Mouse (Mus musculus) spleen, adult 18-20 months (tissue): ENCODE results near the gene Ankrd60.

Experiments used
- DNase-seq, 2 experiments: peaks; one replicate each; pipeline ENCODE4 v3.0.0; 2022; ENCODE audit warnings: mixed read lengths in 2 of 2

The Ankrd60 gene

GRCm38 (mm10) chr2:173583455-173583854 lies 5.3 kb upstream of the Ankrd60 start:
- DNase-seq = no peak

GRCm38 (mm10) chr2:173582903-173583302 lies 4.7 kb upstream of the Ankrd60 start:
- no peak for DNase-seq

GRCm38 (mm10) chr2:173581096-173581495 lies 2.9 kb upstream of the Ankrd60 start:
- no peak for DNase-seq

- no peak for DNase-seq
Measured at GRCm38 (mm10) chr2:173578595-173578994, 430 bp upstream of the Ankrd60 start.

GRCm38 (mm10) chr2:173564179-173564578 lies 14.0 kb downstream of the Ankrd60 start:
- DNase-seq = no peak

- no peak for DNase-seq
Measured at GRCm38 (mm10) chr2:173563336-173563735, 14.8 kb downstream of the Ankrd60 start.

- peak; percentile 44 to 68 for DNase-seq
Measured at GRCm38 (mm10) chr2:173561851-173562442, 16.2 kb downstream of the Ankrd60 start.

- DNase-seq = no peak
Measured at GRCm38 (mm10) chr2:173558754-173559396, 19.3 kb downstream of the Ankrd60 start.

GRCm38 (mm10) chr2:173553863-173554262 lies 24.3 kb downstream of the Ankrd60 start:
- no peak for DNase-seq

GRCm38 (mm10) chr2:173550681-173551080 lies 27.5 kb downstream of the Ankrd60 start:
- no peak for DNase-seq

- no peak for DNase-seq
Measured at GRCm38 (mm10) chr2:173549236-173549635, 28.9 kb downstream of the Ankrd60 start.

- peak; percentile 63 to 79 for DNase-seq
Measured at GRCm38 (mm10) chr2:173545992-173546703, 32.0 kb downstream of the Ankrd60 start.

GRCm38 (mm10) chr2:173542716-173543115 lies 35.4 kb downstream of the Ankrd60 start:
- no peak for DNase-seq

GRCm38 (mm10) chr2:173541748-173542147 lies 36.4 kb downstream of the Ankrd60 start:
- no peak for DNase-seq

- no peak for DNase-seq
Measured at GRCm38 (mm10) chr2:173539781-173540180, 38.4 kb downstream of the Ankrd60 start.

- no peak for DNase-seq
Measured at GRCm38 (mm10) chr2:173535886-173536285, 42.3 kb downstream of the Ankrd60 start.

- no peak for DNase-seq
Measured at GRCm38 (mm10) chr2:173535390-173535789, 42.8 kb downstream of the Ankrd60 start.

- DNase-seq = peak in 1 of 2 experiments; percentile 21
Measured at GRCm38 (mm10) chr2:173534581-173534980, 43.6 kb downstream of the Ankrd60 start.

- DNase-seq = no peak
Measured at GRCm38 (mm10) chr2:173532711-173533462, 45.3 kb downstream of the Ankrd60 start.

- no peak for DNase-seq
Measured at GRCm38 (mm10) chr2:173528493-173528892, 49.7 kb downstream of the Ankrd60 start.

GRCm38 (mm10) chr2:173522376-173522775 lies 55.8 kb downstream of the Ankrd60 start, which contains the start of gene 1700021F07Rik:
Gene 1700021F07Rik, plus strand, starts transcription at chr2:173522586.
- no peak for DNase-seq
